Mouse (Mus musculus): ENCODE data around the gene Ncor2.

GRCm38 (mm10) chr5:125120517-125121303 lies 58.3 kb downstream of the Ncor2 start:
- no peak for TF ChIP-seq CTCF (IDR thresholded peaks at IDR 0.05; ENCODE audit: low read depth, low read length)
- TF ChIP-seq POLR2A (IDR thresholded peaks at IDR 0.05; ENCODE audit: extremely low read depth, insufficient read depth, low read length) = no peak
